13 mouse cellular contexts compared by ENCODE assay signal in the genomic region with DNA sequence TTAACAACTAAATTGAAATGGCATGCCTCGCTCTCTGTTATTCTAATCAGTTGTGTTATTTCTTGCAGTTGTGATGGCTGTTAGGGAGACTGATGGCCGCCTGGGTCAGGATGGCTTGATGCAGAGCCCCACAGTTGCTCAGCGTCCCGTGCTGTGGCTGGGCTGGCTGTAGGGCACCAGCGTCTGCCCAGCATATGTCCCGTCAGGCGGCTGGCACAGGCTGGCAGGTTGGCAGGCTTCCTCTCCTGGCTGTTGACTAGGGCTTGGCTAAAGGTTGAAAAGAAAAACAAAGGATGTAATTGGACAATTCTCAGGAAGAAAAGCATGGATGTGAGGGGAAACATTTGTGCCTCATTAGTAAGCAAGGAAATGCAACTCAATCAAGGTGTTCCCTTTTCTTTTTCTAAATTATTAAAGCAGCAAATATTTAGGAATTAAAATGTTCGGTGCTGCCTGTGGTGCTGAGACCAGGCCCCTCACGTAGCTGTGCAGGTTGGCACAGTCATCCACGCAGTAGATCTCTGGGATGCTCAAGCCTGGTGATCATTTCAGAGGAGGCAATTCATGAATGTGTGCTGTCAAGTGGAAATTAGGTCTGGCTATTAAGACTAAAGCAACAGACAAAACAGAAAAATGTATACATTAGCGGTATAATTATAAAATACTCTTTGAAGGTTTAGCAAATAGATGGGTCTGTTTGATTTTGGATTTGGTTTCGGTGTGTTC. TPM values are rescaled to one million over a fixed set of nuclear protein-coding genes. Genes with fewer than 3 reads are reported as not detected.
A peak's percentile ranks its signal among the peaks of the same experiment; 100 is the strongest.
DNase-seq lines count a peak whose midpoint lies in the region; ATAC-seq lines count a peak whose summit lies in the region.
"Had no signal": no experiment of that assay in that cellular context is flagged by ENCODE, and none has a peak within 500 bp of the region (broad histone marks: within the 10 kb centered on the region; RNA-seq: fewer than 3 reads in every experiment).

No protein-coding gene starts in this region.

- H3K4me1 ChIP-seq in hindbrain, embryonic 15.5 days (replicated peaks), result peaks cover 9% of the 10 kb centered on the region; the same call in 1 of the 2 replicates
- no peaks in the 10 kb centered on the region for H3K4me1 ChIP-seq in hindbrain, embryonic 12.5 days
- no peaks in the 10 kb centered on the region for H3K4me1 ChIP-seq in limb, embryonic 10.5 days
- H3K4me1 ChIP-seq: embryonic facial prominence, embryonic 13.5 days; heart, embryonic 13.5 days; megakaryocyte, embryonic 14.5 days had no signal

- no peaks in the 10 kb centered on the region for H3K9me3 ChIP-seq in hindbrain, embryonic 15.5 days
- H3K9me3 ChIP-seq in hindbrain, embryonic 12.5 days (replicated peaks), result no peaks in the 10 kb centered on the region
- no peaks in the 10 kb centered on the region for H3K9me3 ChIP-seq in limb, embryonic 10.5 days (replicated peaks)
- H3K9me3 ChIP-seq: embryonic facial prominence, embryonic 13.5 days; heart, embryonic 13.5 days; kidney, embryonic 15.5 days; liver, embryonic 13.5 days; megakaryocyte, embryonic 14.5 days had no signal

- 71% methylated on average over 12 of the region's 12 CpGs for WGBS in hindbrain, embryonic 15.5 days
- 92% methylated on average over 12 of the region's 12 CpGs for WGBS in hindbrain, embryonic 12.5 days
- WGBS in limb, embryonic 10.5 days, result 94% methylated on average over 12 of the region's 12 CpGs

- H3K36me3 ChIP-seq in hindbrain, embryonic 15.5 days, result 0 out of 2 replicates have a peak, but pooled peaks cover 8% of the 10 kb centered on the region
- H3K36me3 ChIP-seq in hindbrain, embryonic 12.5 days, result peaks cover 61% of the 10 kb centered on the region
- peaks cover 85% of the 10 kb centered on the region for H3K36me3 ChIP-seq in limb, embryonic 10.5 days

- no peak overlapping the region for H3K4me3 ChIP-seq in hindbrain, embryonic 15.5 days
- no peak overlapping the region for H3K4me3 ChIP-seq in hindbrain, embryonic 12.5 days
- H3K4me3 ChIP-seq in limb, embryonic 10.5 days, result no peak overlapping the region
- H3K4me3 ChIP-seq: embryonic facial prominence, embryonic 13.5 days; heart, embryonic 13.5 days; kidney, embryonic 15.5 days; liver, embryonic 13.5 days; megakaryocyte, embryonic 14.5 days had no signal

- no peaks in the 10 kb centered on the region for H3K27me3 ChIP-seq in hindbrain, embryonic 15.5 days
- H3K27me3 ChIP-seq in hindbrain, embryonic 12.5 days, result no peaks in the 10 kb centered on the region
- no peaks in the 10 kb centered on the region for H3K27me3 ChIP-seq in limb, embryonic 10.5 days (ENCODE audit: low read depth, poor library complexity, severe bottlenecking)
- H3K27me3 ChIP-seq: embryonic facial prominence, embryonic 13.5 days; heart, embryonic 13.5 days; kidney, embryonic 15.5 days; liver, embryonic 13.5 days; megakaryocyte, embryonic 14.5 days had no signal

- peak; percentile 67; the same call in 1 of the 2 replicates for ATAC-seq in hindbrain, embryonic 15.5 days (ENCODE audit: low FRiP score, low read depth)
- ATAC-seq in hindbrain, embryonic 12.5 days (ENCODE audit: low FRiP score), result no peak

- H3K27ac ChIP-seq in hindbrain, embryonic 15.5 days (replicated peaks), result no peak overlapping the region; the same call in 1 of the 2 replicates
- H3K27ac ChIP-seq in hindbrain, embryonic 12.5 days, result no peak overlapping the region
- H3K27ac ChIP-seq in limb, embryonic 10.5 days, result no peak overlapping the region
- H3K27ac ChIP-seq: embryonic facial prominence, embryonic 13.5 days; heart, embryonic 13.5 days; kidney, embryonic 15.5 days; liver, embryonic 13.5 days had no signal

- no peak overlapping the region for H3K4me2 ChIP-seq in hindbrain, embryonic 15.5 days
- H3K4me2 ChIP-seq in hindbrain, embryonic 12.5 days (replicated peaks), result no peak overlapping the region
- H3K4me2 ChIP-seq: embryonic facial prominence, embryonic 13.5 days; heart, embryonic 13.5 days; kidney, embryonic 15.5 days; liver, embryonic 13.5 days had no signal

- H3K9ac ChIP-seq in hindbrain, embryonic 15.5 days, result no peak overlapping the region
- no peak overlapping the region for H3K9ac ChIP-seq in hindbrain, embryonic 12.5 days
- H3K9ac ChIP-seq: embryonic facial prominence, embryonic 13.5 days; heart, embryonic 13.5 days; kidney, embryonic 15.5 days; liver, embryonic 13.5 days had no signal

- DNase-seq in brain, embryonic 18.5 days (ENCODE audit: low read depth, low spot score), result peak; percentile 34
- DNase-seq in cerebellum, adult 8-10 months, result peak; percentile 94
- peak; percentile 52 to 76 for DNase-seq in heart, postnatal 14 days
- DNase-seq in thymus, postnatal 14 days, result no peak
- no peak for DNase-seq in frontal cortex, postnatal 14 days (ENCODE audit: low spot score in 2 of 2)
- DNase-seq in limb, embryonic 10.5 days (ENCODE audit: low spot score), result no peak
- DNase-seq: liver, embryonic 13.5 days had no signal

- intact Hi-C loops in heart, postnatal 14 days (cut with DNase I), result no loop called here

RNA-seq across cellular contexts. Expression of a gene that starts 25.6 kb away (rescaled TPM):
- polyA plus RNA-seq in hindbrain, embryonic 15.5 days (2015; fragmentation: Nextera tagmentation; extraction: Ambion mirVana), result 94.9 and 98.7 TPM in 2 replicates
- polyA plus RNA-seq in hindbrain, embryonic 12.5 days (2016; fragmentation: Nextera tagmentation; extraction: Ambion mirVana), result 111 and 117 TPM in 2 replicates
- total RNA-seq in heart, postnatal 14 days (2021), result 10 to 100 TPM; 18.7 to 18.9 TPM
- polyA plus RNA-seq in limb, embryonic 10.5 days (2016; fragmentation: Nextera tagmentation; extraction: Ambion mirVana), result 235 and 258 TPM in 2 replicates

RNA-seq across cellular contexts. Expression of a gene that starts 27.9 kb away (rescaled TPM):
- 154 and 160 TPM in 2 replicates for polyA plus RNA-seq in hindbrain, embryonic 15.5 days (2015; fragmentation: Nextera tagmentation; extraction: Ambion mirVana)
- polyA plus RNA-seq in hindbrain, embryonic 12.5 days (2016; fragmentation: Nextera tagmentation; extraction: Ambion mirVana), result 203 and 210 TPM in 2 replicates
- total RNA-seq in heart, postnatal 14 days (2021), result 10 to 100 TPM; 62.0 to 64.2 TPM
- 231 and 238 TPM in 2 replicates for polyA plus RNA-seq in limb, embryonic 10.5 days (2016; fragmentation: Nextera tagmentation; extraction: Ambion mirVana)

RNA-seq across cellular contexts. Expression of a gene that starts 44.5 kb away (rescaled TPM):
- polyA plus RNA-seq in hindbrain, embryonic 15.5 days (2015; fragmentation: Nextera tagmentation; extraction: Ambion mirVana), result 26.6 and 30.2 TPM in 2 replicates
- 27.9 and 28.8 TPM in 2 replicates for polyA plus RNA-seq in hindbrain, embryonic 12.5 days (2016; fragmentation: Nextera tagmentation; extraction: Ambion mirVana)
- 1 to 10 TPM; 9.0 to 9.5 TPM for total RNA-seq in heart, postnatal 14 days (2021)
- 41.4 and 44.2 TPM in 2 replicates for polyA plus RNA-seq in limb, embryonic 10.5 days (2016; fragmentation: Nextera tagmentation; extraction: Ambion mirVana)

Comparison
In these comparisons a context has a peak if more than half of its experiments do, and no peak if none do; other contexts are left out.
1. DNase-seq: peak in brain, embryonic 18.5 days (single experiment), cerebellum, adult 8-10 months (single experiment) and heart, postnatal 14 days (2 of 2); none in thymus, postnatal 14 days (single experiment), frontal cortex, postnatal 14 days (0 of 2) and limb, embryonic 10.5 days (single experiment).